Mouse (Mus musculus) forebrain, embryonic 11.5 days (tissue): ENCODE data around the gene Gm26992. TPM values are rescaled to one million over a fixed set of nuclear protein-coding genes. Genes with fewer than 3 reads are reported as not detected.

Experiments
- ATAC-seq: fragments of 200-750 bp; cut with Nextera tagmentation; replicated peaks from 2 replicates; pipeline ENCODE4 v1.8.0; 2017; ENCODE audit warnings: moderate TSS enrichment; ENCODE audit not compliant: low FRiP score
- DNase-seq: peaks from one replicate; pipeline ENCODE4 v3.0.0-alpha.2; 2017; ENCODE audit warnings: low spot score
- H3K27ac ChIP-seq: fragments of 300-500 bp; sonication (generic); 2 replicates; pipeline ENCODE4 v1.5.1; 2014; ENCODE audit warnings: low read depth, low read length
- H3K27me3 ChIP-seq: fragments of 300-500 bp; sonication (generic); 2 replicates; pipeline ENCODE4 v1.6.1; 2014; ENCODE audit warnings: mild to moderate bottlenecking, low read length, mixed read lengths; ENCODE audit not compliant: control insufficient read depth, insufficient read depth
- H3K36me3 ChIP-seq: fragments of 300-500 bp; sonication (generic); 2 replicates; pipeline ENCODE4 v1.6.1; 2014; ENCODE audit warnings: mild to moderate bottlenecking, low read length, moderate library complexity, mixed read lengths; ENCODE audit not compliant: control insufficient read depth, insufficient read depth
- H3K4me1 ChIP-seq: fragments of 300-500 bp; sonication (generic); replicated peaks from 2 replicates; pipeline ENCODE4 v1.6.1; 2014; ENCODE audit warnings: low read length, mixed read lengths; ENCODE audit not compliant: control insufficient read depth, insufficient read depth
- H3K4me2 ChIP-seq: fragments of 300-500 bp; sonication (generic); 2 replicates; pipeline ENCODE4 v1.6.1; 2014; ENCODE audit warnings: low read depth, mild to moderate bottlenecking, low read length, moderate library complexity, mixed read lengths; ENCODE audit not compliant: severe bottlenecking
- H3K4me3 ChIP-seq: fragments of 300-500 bp; sonication (generic); 2 replicates; pipeline ENCODE4 v1.5.1; 2014; ENCODE audit warnings: low read depth, low read length
- H3K9ac ChIP-seq: fragments of 300-500 bp; sonication (generic); 2 replicates; pipeline ENCODE4 v1.6.1; 2014; ENCODE audit warnings: low read length
- H3K9me3 ChIP-seq: fragments of 300-500 bp; sonication (generic); 2 replicates; pipeline ENCODE4 v1.6.1; 2016; ENCODE audit warnings: low read length, mixed read lengths; ENCODE audit not compliant: control insufficient read depth
- WGBS: fragments of 180-500 bp; shearing (Covaris S2); extraction: QIAGEN DNeasy Blood & Tissue Kit; methylation state at CpG from one replicate; pipeline ENCODE4 v1.1.7; 2014; 5-methylcytosine and 5-hydroxymethylcytosine counted together
- polyA plus RNA-seq: library from polyadenylated mRNA; unstranded; fragments of >200 nt; fragmentation: Nextera tagmentation; extraction: Ambion mirVana; gene quantifications from 2 replicates; pipeline ENCODE4 v1.2.1, GENCODE M21; 2014

The Gm26992 gene
- polyA plus RNA-seq, 1 experiment from 2014 or later: not detected

GRCm38 (mm10) chrX:103492398-103493256 lies 70.8 kb downstream of the Gm26992 start:
- peaks cover 4% of the 10 kb centered on the region; the same call in 1 of the 2 replicates for H3K4me1 ChIP-seq
- H3K27me3 ChIP-seq: no peaks in the 10 kb centered on the region
- peak overlapping the region; percentile 76 for H3K9ac ChIP-seq
- H3K36me3 ChIP-seq: no peaks in the 10 kb centered on the region
- H3K4me3 ChIP-seq: peak overlapping the region; percentile 43
- DNase-seq (no peak), ATAC-seq (peak; percentile 44)
- H3K9me3 ChIP-seq: no peaks in the 10 kb centered on the region
- peak overlapping the region; percentile 87 for H3K27ac ChIP-seq
- 33% methylated on average over 10 of the region's 10 CpGs for WGBS
- H3K4me2 ChIP-seq: peak overlapping the region; percentile 58

- peak overlapping the region; percentile 43 for H3K4me3 ChIP-seq
- ATAC-seq (peak; percentile 97), DNase-seq (peak; percentile 89)
- H3K27me3 ChIP-seq: no peaks in the 10 kb centered on the region
- H3K36me3 ChIP-seq: no peaks in the 10 kb centered on the region
- peak overlapping the region; percentile 87 for H3K27ac ChIP-seq
- peak overlapping the region; percentile 76 for H3K9ac ChIP-seq
- H3K4me1 ChIP-seq: peaks cover 4% of the 10 kb centered on the region; the same call in 1 of the 2 replicates
- WGBS: under 1% methylated on average over 37 of the region's 55 CpGs
- no peaks in the 10 kb centered on the region for H3K9me3 ChIP-seq
- peak overlapping the region; percentile 58 for H3K4me2 ChIP-seq
These were observed 71.8 kb downstream of the Gm26992 start for GRCm38 (mm10) chrX:103493351-103494173.

- no peak overlapping the region for H3K4me2 ChIP-seq
- no peak overlapping the region for H3K4me3 ChIP-seq
- H3K27ac ChIP-seq: no peak overlapping the region
- 94% methylated on average over 3 of the region's 3 CpGs for WGBS
- H3K4me1 ChIP-seq: peaks cover 4% of the 10 kb centered on the region; the same call in 1 of the 2 replicates
- DNase-seq (no peak), ATAC-seq (no peak)
- peaks cover 4% of the 10 kb centered on the region; the same call in 1 of the 2 replicates for H3K36me3 ChIP-seq
- H3K9me3 ChIP-seq: no peaks in the 10 kb centered on the region
- no peaks in the 10 kb centered on the region for H3K27me3 ChIP-seq
- H3K9ac ChIP-seq: no peak overlapping the region
These were observed 77.6 kb downstream of the Gm26992 start for GRCm38 (mm10) chrX:103499374-103499773.

GRCm38 (mm10) chrX:103500137-103500536 lies 78.3 kb downstream of the Gm26992 start:
- ATAC-seq (no peak), DNase-seq (no peak)
- WGBS: 93% methylated on average over 2 of the region's 2 CpGs
- no peaks in the 10 kb centered on the region for H3K27me3 ChIP-seq
- H3K9ac ChIP-seq: no peak overlapping the region
- no peak overlapping the region for H3K27ac ChIP-seq
- H3K4me2 ChIP-seq: no peak overlapping the region
- no peaks in the 10 kb centered on the region for H3K9me3 ChIP-seq
- peaks cover 4% of the 10 kb centered on the region; the same call in 1 of the 2 replicates for H3K36me3 ChIP-seq
- H3K4me3 ChIP-seq: no peak overlapping the region
- H3K4me1 ChIP-seq: no peaks in the 10 kb centered on the region; the same call in 1 of the 2 replicates

- Histone ChIP-seq H3K36me3 (no peaks in the 10 kb centered on the region; the same call in 1 of the 2 replicates), H3K9me3 (no peaks in the 10 kb centered on the region), H3K9ac (no peak overlapping the region), H3K27ac (no peak overlapping the region), H3K27me3 (no peaks in the 10 kb centered on the region), H3K4me1 (no peaks in the 10 kb centered on the region), H3K4me3 (no peak overlapping the region), H3K4me2 (no peak overlapping the region)
- no peak for DNase-seq
- no peak for ATAC-seq
- 96% methylated on average over 4 of the region's 4 CpGs for WGBS
These were observed 86.4 kb downstream of the Gm26992 start for GRCm38 (mm10) chrX:103508218-103508617.

GRCm38 (mm10) chrX:103509168-103510019 lies 87.6 kb downstream of the Gm26992 start:
- no peak overlapping the region for H3K4me3 ChIP-seq
- H3K27ac ChIP-seq: no peak overlapping the region
- 80% methylated on average over 8 of the region's 8 CpGs for WGBS
- no peaks in the 10 kb centered on the region for H3K4me1 ChIP-seq
- DNase-seq (no peak), ATAC-seq (no peak)
- H3K9me3 ChIP-seq: no peaks in the 10 kb centered on the region
- H3K9ac ChIP-seq: no peak overlapping the region
- no peaks in the 10 kb centered on the region; the same call in 1 of the 2 replicates for H3K36me3 ChIP-seq
- H3K4me2 ChIP-seq: no peak overlapping the region
- no peaks in the 10 kb centered on the region for H3K27me3 ChIP-seq

- Histone ChIP-seq H3K4me3 (no peak overlapping the region), H3K27me3 (no peaks in the 10 kb centered on the region), H3K4me2 (no peak overlapping the region), H3K9ac (no peak overlapping the region), H3K27ac (no peak overlapping the region), H3K9me3 (no peaks in the 10 kb centered on the region), H3K4me1 (no peaks in the 10 kb centered on the region), H3K36me3 (no peaks in the 10 kb centered on the region)
- 56% methylated on average over 4 of the region's 4 CpGs for WGBS
- DNase-seq (no peak), ATAC-seq (no peak)
These were observed 93.0 kb downstream of the Gm26992 start for GRCm38 (mm10) chrX:103514782-103515181.

- 77% methylated on average over 1 of the region's 1 CpGs for WGBS
- no peak for DNase-seq
- Histone ChIP-seq H3K36me3 (no peaks in the 10 kb centered on the region), H3K27ac (no peak overlapping the region), H3K27me3 (no peaks in the 10 kb centered on the region), H3K9me3 (no peaks in the 10 kb centered on the region), H3K4me3 (no peak overlapping the region), H3K4me1 (no peaks in the 10 kb centered on the region), H3K4me2 (no peak overlapping the region), H3K9ac (no peak overlapping the region)
- ATAC-seq: no peak
These were observed 93.5 kb downstream of the Gm26992 start for GRCm38 (mm10) chrX:103515346-103515745.
